Mouse (Mus musculus) limb, embryonic 14.5 days (tissue): ENCODE data around the gene Sh2b1. TPM values are rescaled to one million over a fixed set of nuclear protein-coding genes. Genes with fewer than 3 reads are reported as not detected.

Experiments
- ATAC-seq: fragments of 200-750 bp; cut with Nextera tagmentation; 2 replicates; pipeline ENCODE4 v1.8.0; 2017; ENCODE audit warnings: low read depth, moderate number of reproducible peaks, moderate TSS enrichment; ENCODE audit not compliant: low FRiP score
- DNase-seq: peaks from one replicate; pipeline ENCODE4 v3.0.0-alpha.2; 2015; ENCODE audit warnings: low spot score
- H3K27ac ChIP-seq: fragments of 300-500 bp; sonication (generic); replicated peaks from 2 replicates; pipeline ENCODE4 v1.5.1; 2014; ENCODE audit warnings: low read depth, mild to moderate bottlenecking, low read length, moderate library complexity, mixed read lengths
- H3K27me3 ChIP-seq: fragments of 300-500 bp; sonication (generic); 2 replicates; pipeline ENCODE4 v1.6.1; 2014; ENCODE audit warnings: low read length, mixed read lengths; ENCODE audit not compliant: control insufficient read depth, insufficient read depth
- H3K36me3 ChIP-seq: fragments of 300-500 bp; sonication (generic); 2 replicates; pipeline ENCODE4 v1.6.1; 2014; ENCODE audit warnings: mild to moderate bottlenecking, low read length, moderate library complexity, mixed read lengths; ENCODE audit not compliant: control insufficient read depth, insufficient read depth
- H3K4me1 ChIP-seq: fragments of 300-500 bp; sonication (generic); 2 replicates; pipeline ENCODE4 v1.6.1; 2014; ENCODE audit warnings: antibody characterized with exemption, low read length, mixed read lengths; ENCODE audit not compliant: control insufficient read depth, insufficient read depth
- H3K4me2 ChIP-seq: fragments of 300-500 bp; sonication (generic); replicated peaks from 2 replicates; pipeline ENCODE4 v1.6.1; 2014; ENCODE audit warnings: low read depth, mild to moderate bottlenecking, low read length, moderate library complexity; ENCODE audit not compliant: severe bottlenecking
- H3K4me3 ChIP-seq: fragments of 300-500 bp; sonication (generic); replicated peaks from 2 replicates; pipeline ENCODE4 v1.5.1; 2014; ENCODE audit warnings: low read length
- H3K9ac ChIP-seq: fragments of 300-500 bp; sonication (generic); 2 replicates; pipeline ENCODE4 v1.6.1; 2014; ENCODE audit warnings: mild to moderate bottlenecking, low read depth, low read length, moderate library complexity; ENCODE audit not compliant: severe bottlenecking
- H3K9me3 ChIP-seq: fragments of 300-500 bp; sonication (generic); 2 replicates; pipeline ENCODE4 v1.6.1; 2016; ENCODE audit warnings: low read length; ENCODE audit not compliant: control insufficient read depth
- POLR2A ChIP-seq: fragments of 200-500 bp; IDR thresholded peaks from 2 replicates; pipeline ENCODE4 v1.8.0; 2012; ENCODE audit warnings: inconsistent platforms, mild to moderate bottlenecking, moderate library complexity, borderline replicate concordance; ENCODE audit not compliant: insufficient read depth, insufficient read length; ENCODE audit errors: extremely low read depth
- whole genome bisulfite sequencing: fragments of 180-500 bp; shearing (Covaris S2); extraction: QIAGEN DNeasy Blood & Tissue Kit; methylation state at CpG from one replicate; pipeline ENCODE4 v1.1.7; 2014; 5-methylcytosine and 5-hydroxymethylcytosine counted together
- polyA plus RNA-seq, 2 experiments: library from polyadenylated mRNA; depleted of rRNA in 1 of 2; stranded (reverse) in 1 of 2; unstranded in 1 of 2; fragments of >200 nt; fragmentation: Nextera tagmentation in 1 of 2; extraction: Ambion mirVana in 1 of 2; gene quantifications; 2 replicates each; pipeline versions ENCODE4 v1.2.1 to v1.2.3; 2012 to 2014

Sh2b1 gene
- polyA plus RNA-seq, 2 experiments, result 50.2 to 83.3 TPM

DNA sequence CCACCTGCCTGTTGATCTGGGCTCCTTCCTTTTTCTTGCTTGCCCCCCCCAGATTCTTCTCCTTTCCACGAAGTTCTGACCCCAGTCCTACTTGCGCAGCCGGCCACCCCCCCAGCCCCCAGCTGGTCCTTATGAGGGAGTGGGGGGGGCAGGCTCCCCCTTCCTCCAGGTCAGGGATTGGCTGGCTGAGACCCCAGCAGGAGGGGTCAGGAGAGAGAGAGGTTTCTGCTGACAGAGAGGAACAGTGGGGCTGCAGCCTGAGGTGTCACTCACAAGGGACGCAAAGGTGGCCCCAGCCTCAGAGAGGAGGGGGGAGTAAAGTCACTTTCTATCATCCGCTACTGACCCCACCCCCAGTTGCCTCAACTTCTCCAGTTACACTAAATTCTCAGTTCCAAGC lies 12.2 kb downstream of the Sh2b1 start, which contains the start of gene Atp2a1:
Gene Atp2a1 (minus strand): TSS at position 105 of the 400 bp plus-strand sequence.
- no peak for TF ChIP-seq POLR2A
- H3K4me1 ChIP-seq, result peaks cover 17% of the 10 kb centered on the region
- 45% methylated on average over 5 of the region's 5 CpGs for WGBS
- no peaks in the 10 kb centered on the region for H3K9me3 ChIP-seq
- H3K9ac ChIP-seq, result peak within 1 kb of the TSS; percentile 12; the same call in 1 of the 2 replicates
- no peaks in the 10 kb centered on the region for H3K27me3 ChIP-seq
- ATAC-seq (no peak), DNase-seq (no peak)
- H3K36me3 ChIP-seq, result peaks cover 19% of the 10 kb centered on the region
- H3K27ac ChIP-seq, result no peak within 1 kb of the TSS
- 0 out of 2 replicates have a peak within 1 kb of the TSS, but pooled peaks have one; percentile 7 for H3K4me3 ChIP-seq
- no peak within 1 kb of the TSS for H3K4me2 ChIP-seq

DNA sequence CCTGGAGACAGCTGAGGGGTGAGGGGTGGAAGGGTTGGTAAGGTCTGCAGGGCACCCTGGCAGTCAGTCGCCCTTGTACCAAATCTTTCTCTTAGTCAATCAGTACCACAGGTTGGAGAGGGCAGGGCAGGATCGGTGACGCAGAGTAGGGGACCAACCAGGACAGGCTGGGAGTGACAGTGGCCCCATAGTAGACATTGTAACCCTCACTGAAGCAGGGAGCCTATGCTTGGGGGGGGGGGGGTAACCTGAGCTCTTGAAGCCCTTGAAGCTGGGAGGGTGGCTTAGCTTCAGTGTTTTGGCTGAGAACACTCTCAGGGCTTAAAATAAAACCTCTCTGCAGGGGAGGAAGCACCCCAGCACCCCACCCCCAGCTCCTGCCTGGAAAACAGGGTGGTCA lies 13.6 kb downstream of the Sh2b1 start:
- ATAC-seq, result no peak

GRCm38 (mm10) chr7:126460623-126461399 lies 14.4 kb downstream of the Sh2b1 start:
- WGBS, result 32% methylated on average over 10 of the region's 10 CpGs
- no peaks in the 10 kb centered on the region for H3K27me3 ChIP-seq
- no peaks in the 10 kb centered on the region for H3K36me3 ChIP-seq
- ATAC-seq, result peak; percentile 45; the same call in 1 of the 2 replicates
- H3K4me2 ChIP-seq, result no peak overlapping the region
- H3K9ac ChIP-seq, result peak overlapping the region; percentile 12; the same call in 1 of the 2 replicates
- no peaks in the 10 kb centered on the region for H3K9me3 ChIP-seq
- H3K4me1 ChIP-seq, result peaks cover 17% of the 10 kb centered on the region
- 0 out of 2 replicates have a peak overlapping the region, but pooled peaks have one; percentile 5 for H3K27ac ChIP-seq
- no peak overlapping the region for H3K4me3 ChIP-seq
- no peak for DNase-seq
- no peak for TF ChIP-seq POLR2A

More for the DNA sequence above, 13.6 kb downstream of the Sh2b1 start:
- WGBS, result 70% methylated on average over 3 of the region's 3 CpGs
- Histone ChIP-seq H3K4me2 (no peak overlapping the region), H3K36me3 (peaks cover 5% of the 10 kb centered on the region; the same call in 1 of the 2 replicates), H3K9ac (0 out of 2 replicates have a peak overlapping the region, but pooled peaks have one; percentile 12), H3K9me3 (no peaks in the 10 kb centered on the region), H3K27ac (no peak overlapping the region), H3K27me3 (no peaks in the 10 kb centered on the region), H3K4me3 (no peak overlapping the region), H3K4me1 (peaks cover 17% of the 10 kb centered on the region)
- no peak for TF ChIP-seq POLR2A
- no peak for DNase-seq

- no peak overlapping the region for H3K9ac ChIP-seq
- ATAC-seq (no peak), DNase-seq (no peak)
- TF ChIP-seq POLR2A, result no peak
- no peaks in the 10 kb centered on the region for H3K27me3 ChIP-seq
- peaks cover 13% of the 10 kb centered on the region for H3K4me1 ChIP-seq
- 79% methylated on average over 11 of the region's 11 CpGs for WGBS
- H3K4me2 ChIP-seq, result no peak overlapping the region
- H3K9me3 ChIP-seq, result no peaks in the 10 kb centered on the region
- H3K4me3 ChIP-seq, result no peak overlapping the region
- no peaks in the 10 kb centered on the region for H3K36me3 ChIP-seq
- H3K27ac ChIP-seq, result no peak overlapping the region
Observed at GRCm38 (mm10) chr7:126458844-126459618, 16.2 kb downstream of the Sh2b1 start.

- no peaks in the 10 kb centered on the region for H3K27me3 ChIP-seq
- DNase-seq (no peak), ATAC-seq (no peak)
- H3K4me2 ChIP-seq, result no peak overlapping the region
- H3K9me3 ChIP-seq, result no peaks in the 10 kb centered on the region
- no peak overlapping the region for H3K4me3 ChIP-seq
- no peak for TF ChIP-seq POLR2A
- no peak overlapping the region for H3K9ac ChIP-seq
- H3K4me1 ChIP-seq, result peaks cover 10% of the 10 kb centered on the region
- H3K36me3 ChIP-seq, result no peaks in the 10 kb centered on the region
- WGBS, result 80% methylated on average over 5 of the region's 5 CpGs
- no peak overlapping the region for H3K27ac ChIP-seq
Observed at GRCm38 (mm10) chr7:126458225-126458624, 17.0 kb downstream of the Sh2b1 start.
